Mouse (Mus musculus): ENCODE measurements around the gene Hmmr.

DNA sequence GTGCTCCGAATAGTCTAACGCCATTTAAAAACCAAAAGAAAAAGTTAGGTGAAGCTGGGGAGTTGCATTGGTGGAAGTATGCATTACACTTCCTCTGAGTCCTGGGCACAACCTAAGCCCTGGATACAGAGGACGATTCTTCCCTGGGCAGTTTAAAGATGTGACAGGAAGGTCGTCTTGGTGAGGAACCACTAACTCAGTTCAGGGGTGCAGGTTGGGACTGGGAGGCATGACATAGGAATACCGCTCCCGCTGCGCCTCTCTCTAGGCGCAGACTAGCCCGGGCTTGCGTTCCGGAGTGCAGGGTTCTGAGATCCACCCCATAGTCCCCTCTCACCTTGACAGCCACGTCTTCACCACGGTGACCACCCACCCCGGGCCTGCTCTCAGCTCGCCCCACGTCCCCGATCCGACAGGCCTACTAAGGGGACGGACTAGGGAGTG is 21.5 kb upstream of the Hmmr start:
- no peak for TF ChIP-seq CTCF (IDR thresholded peaks at IDR 0.05; ENCODE audit: low read depth)
- no peak for TF ChIP-seq EP300 (IDR thresholded peaks at IDR 0.05; ENCODE audit: low read depth)

All from liver, postnatal 0 days (tissue).